Mouse (Mus musculus): ENCODE measurements around the gene Tbc1d8.

- TF ChIP-seq POLR2A (IDR thresholded peaks at IDR 0.05; ENCODE audit: control insufficient read depth, extremely low read depth, insufficient read depth, low read length, poor library complexity) (no peak), CTCF (IDR thresholded peaks at IDR 0.05; ENCODE audit: borderline replicate concordance, control insufficient read depth, extremely low read depth, insufficient read depth, low read length, poor library complexity) (no peak)
Observed at GRCm38 (mm10) chr1:39335561-39336196, 142.9 kb downstream of the Tbc1d8 start.

Data from thymus, adult 2 months (tissue).